Mouse (Mus musculus) 3T3-L1 (cell line): ENCODE measurements at regions not wholly inside any gene's neighbourhood (a gene's known extent, or its start where the extent isn't known, plus 50 kb on each side); places are given as distances from the start of the nearest gene placed in this dataset.

Experiments
- DNase-seq: peaks from one replicate; pipeline ENCODE4 v3.0.0-alpha.2; 2015; ENCODE audit warnings: low read depth, low spot score

GRCm38 (mm10) chr4:105968324-105968723, 178.7 kb downstream of the Gm12728 start:
- no peak for DNase-seq

- DNase-seq, result no peak
Observed at GRCm38 (mm10) chr4:105969628-105970027, 180.0 kb downstream of the Gm12728 start.

GRCm38 (mm10) chr4:105970056-105970455, 180.4 kb downstream of the Gm12728 start:
- no peak for DNase-seq

- DNase-seq, result no peak
Observed at GRCm38 (mm10) chr4:105972736-105973135, 183.1 kb downstream of the Gm12728 start.

GRCm38 (mm10) chr4:105973769-105974397, 184.2 kb downstream of the Gm12728 start:
- no peak for DNase-seq

- no peak for DNase-seq
Observed at GRCm38 (mm10) chr4:105974948-105975347, 185.3 kb downstream of the Gm12728 start.

- no peak for DNase-seq
Observed at GRCm38 (mm10) chr4:105979048-105979447, 189.4 kb downstream of the Gm12728 start.

GRCm38 (mm10) chr4:105983018-105983417, 193.3 kb downstream of the Gm12728 start:
- no peak for DNase-seq

GRCm38 (mm10) chr4:105987963-105988602, 198.4 kb downstream of the Gm12728 start:
- no peak for DNase-seq

- no peak for DNase-seq
Observed at GRCm38 (mm10) chr4:105992581-105993127, 203.0 kb downstream of the Gm12728 start.

- DNase-seq, result no peak
Observed at GRCm38 (mm10) chr4:105994390-105994798, 204.7 kb downstream of the Gm12728 start.

GRCm38 (mm10) chr4:105996060-105996459, 206.4 kb downstream of the Gm12728 start:
- no peak for DNase-seq

GRCm38 (mm10) chr4:105996893-105997630, 207.4 kb downstream of the Gm12728 start:
- DNase-seq, result peak; percentile 22

- peak; percentile 64 for DNase-seq
Observed at GRCm38 (mm10) chr4:106002516-106002915, 212.8 kb downstream of the Gm12728 start.

GRCm38 (mm10) chr4:106005936-106006335, 216.3 kb downstream of the Gm12728 start:
- no peak for DNase-seq

- no peak for DNase-seq
Observed at GRCm38 (mm10) chr4:106007334-106008190, 217.9 kb downstream of the Gm12728 start.

GRCm38 (mm10) chr4:106017065-106017646, 227.5 kb downstream of the Gm12728 start:
- DNase-seq, result no peak

GRCm38 (mm10) chr4:106018936-106019335, 229.3 kb downstream of the Gm12728 start:
- no peak for DNase-seq

- DNase-seq, result no peak
Observed at GRCm38 (mm10) chr4:106020338-106020737, 230.7 kb downstream of the Gm12728 start.

GRCm38 (mm10) chr4:106024591-106024990, 234.9 kb downstream of the Gm12728 start:
- no peak for DNase-seq
